Mouse (Mus musculus) megakaryocyte, embryonic 14.5 days (primary cell): ENCODE measurements around the gene Itga9.

Experiments
- FLI1 ChIP-seq: IDR thresholded peaks from 2 replicates; pipeline ENCODE4 v1.6.1; 2012; ENCODE audit warnings: low read length, inconsistent platforms, mixed read lengths
- GATA1 ChIP-seq: IDR thresholded peaks from 3 replicates; pipeline ENCODE4 v1.6.1; 2012; ENCODE audit warnings: mixed read lengths, low read length, inconsistent platforms, borderline replicate concordance

DNA sequence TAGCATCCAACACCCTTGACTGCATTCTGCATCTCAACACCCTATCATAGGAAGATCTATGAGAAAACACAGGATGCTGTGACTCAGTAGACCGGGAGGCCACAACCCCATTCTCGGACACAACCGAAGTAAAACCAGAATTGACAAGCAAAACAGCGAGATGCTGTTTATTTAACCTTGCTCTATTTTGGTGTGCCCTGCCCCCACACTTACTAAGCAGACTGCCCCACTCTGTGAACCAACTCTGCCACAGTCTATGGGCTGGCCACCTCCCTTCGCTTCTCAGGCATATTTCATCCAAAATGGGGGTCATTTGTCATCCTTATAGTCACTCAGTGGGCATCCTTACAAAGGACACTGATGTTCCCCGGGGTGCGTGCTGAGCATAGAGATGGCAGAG, 160.5 kb downstream of the Itga9 start:
- TF ChIP-seq GATA1 (no peak), FLI1 (no peak)
